8 mouse cellular contexts compared by ENCODE assay signal in genomic region chr2:163420366-163420886, GRCm38 (mm10). TPM values are rescaled to one million over a fixed set of nuclear protein-coding genes. Genes with fewer than 3 reads are reported as not detected.
DNase-seq lines count a peak whose midpoint lies in the region; ATAC-seq and TF ChIP-seq lines count a peak whose summit lies in the region.

No protein-coding gene starts in this region.

- H3K4me1 ChIP-seq in kidney, postnatal 0 days (replicated peaks; ENCODE audit: insufficient read depth, low read length): peaks cover 11% of the 10 kb centered on the region; the same call in 1 of the 2 replicates
- peaks cover 25% of the 10 kb centered on the region for H3K4me1 ChIP-seq in hindbrain, embryonic 10.5 days (replicated peaks)

- H3K27me3 ChIP-seq in kidney, postnatal 0 days (ENCODE audit: insufficient read depth, low read length): no peaks in the 10 kb centered on the region
- H3K27me3 ChIP-seq in hindbrain, embryonic 10.5 days (ENCODE audit: insufficient read depth, poor library complexity, severe bottlenecking): no peaks in the 10 kb centered on the region

- H3K4me2 ChIP-seq in kidney, postnatal 0 days (ENCODE audit: low read length): peak overlapping the region; percentile 64

- DNase-seq in kidney, postnatal 0 days (ENCODE audit: low spot score): no peak
- DNase-seq in kidney, adult 11 months: no peak
- DNase-seq in R1 (ENCODE audit: low read depth, low spot score): peak; percentile 26
- DNase-seq in hindbrain, embryonic 10.5 days (ENCODE audit: low spot score): no peak
- no peak for DNase-seq in ovary, postnatal 14 days (ENCODE audit: low spot score)
- DNase-seq in left cerebral cortex, postnatal 10 days (ENCODE audit: extremely low spot score in 1 of 2, low spot score in 2 of 2): no peak

- no peaks in the 10 kb centered on the region for H3K36me3 ChIP-seq in kidney, postnatal 0 days (ENCODE audit: insufficient read depth, low read length)
- H3K36me3 ChIP-seq in hindbrain, embryonic 10.5 days: peaks cover 10% of the 10 kb centered on the region

- H3K9ac ChIP-seq in kidney, postnatal 0 days (ENCODE audit: low read depth, low read length): peak overlapping the region; percentile 76

- H3K9me3 ChIP-seq in kidney, postnatal 0 days (replicated peaks; ENCODE audit: low read length): no peaks in the 10 kb centered on the region
- no peaks in the 10 kb centered on the region for H3K9me3 ChIP-seq in hindbrain, embryonic 10.5 days

- TF ChIP-seq CTCF in kidney, postnatal 0 days (IDR thresholded peaks at IDR 0.05; ENCODE audit: low read depth): no peak

- intact Hi-C loops in left cerebral cortex, postnatal 10 days (cut with DNase I): no loop called here

- H3K27ac ChIP-seq in kidney, postnatal 0 days: no peak overlapping the region
- H3K27ac ChIP-seq in hindbrain, embryonic 10.5 days: peak overlapping the region; percentile 92

- peak overlapping the region; percentile 75 for H3K4me3 ChIP-seq in kidney, postnatal 0 days (replicated peaks; ENCODE audit: low read depth, low read length)
- peak overlapping the region; percentile 87 for H3K4me3 ChIP-seq in hindbrain, embryonic 10.5 days

- whole genome bisulfite sequencing in kidney, postnatal 0 days: 24% methylated on average over 10 of the region's 10 CpGs
- WGBS in hindbrain, embryonic 10.5 days: 38% methylated on average over 10 of the region's 10 CpGs

- ATAC-seq in kidney, postnatal 0 days (replicated peaks; ENCODE audit: low FRiP score, low read depth): no peak
- ATAC-seq in megakaryocyte, adult 5-6 weeks (ENCODE audit: poor library complexity, severe bottlenecking): 0 out of 2 replicates have a peak, but pooled peaks have one; percentile 6
- no peak for ATAC-seq in erythroid progenitor cell, adult 5-6 weeks (replicated peaks; ENCODE audit: low FRiP score, poor library complexity, severe bottlenecking)

RNA-seq across cellular contexts. Expression of gene Oser1, which starts 4.1 kb away (rescaled TPM):
- polyA plus RNA-seq in kidney, postnatal 0 days (2015; fragmentation: Nextera tagmentation; extraction: Ambion mirVana): 74.9 and 78.2 TPM in 2 replicates
- polyA plus RNA-seq in hindbrain, embryonic 10.5 days (2016; fragmentation: Nextera tagmentation; extraction: Ambion mirVana): 89.2 and 93.3 TPM in 2 replicates
- 85.9 and 98.4 TPM in 2 replicates for total RNA-seq in megakaryocyte, adult 5-6 weeks (2015)
- 93.7 and 107 TPM in 2 replicates for total RNA-seq in megakaryocyte, adult 5-6 weeks (2017)
- 10 to 100 TPM; 19.5 to 21.6 TPM for total RNA-seq in left cerebral cortex, postnatal 10 days (2021)
- 46.1 and 53.7 TPM in 2 replicates for total RNA-seq in erythroid progenitor cell, adult 5-6 weeks (2015; ENCODE audit: low replicate concordance)
- 18.8 and 32.0 TPM in 2 replicates for total RNA-seq in erythroid progenitor cell, adult 5-6 weeks (2017; ENCODE audit: low replicate concordance)

RNA-seq across cellular contexts. Expression of gene Gdap1l1, which starts 17.9 kb away (rescaled TPM):
- polyA plus RNA-seq in kidney, postnatal 0 days (2015; fragmentation: Nextera tagmentation; extraction: Ambion mirVana): 0.64 and 0.74 TPM in 2 replicates
- 19.0 and 54.8 TPM in 2 replicates for polyA plus RNA-seq in hindbrain, embryonic 10.5 days (2016; fragmentation: Nextera tagmentation; extraction: Ambion mirVana)
- not detected in 2 replicates for total RNA-seq in megakaryocyte, adult 5-6 weeks (2015)
- total RNA-seq in megakaryocyte, adult 5-6 weeks (2017): not detected in 2 replicates
- 10 to 100 TPM; 95.2 to 95.5 TPM for total RNA-seq in left cerebral cortex, postnatal 10 days (2021)
- not detected in 2 replicates for total RNA-seq in erythroid progenitor cell, adult 5-6 weeks (2015; ENCODE audit: low replicate concordance)
- not detected in 2 replicates for total RNA-seq in erythroid progenitor cell, adult 5-6 weeks (2017; ENCODE audit: low replicate concordance)

RNA-seq across cellular contexts. Expression of gene Jph2, which starts 22.6 kb away (rescaled TPM):
- polyA plus RNA-seq in kidney, postnatal 0 days (2015; fragmentation: Nextera tagmentation; extraction: Ambion mirVana): 3.4 and 3.5 TPM in 2 replicates
- 0.75 and 0.81 TPM in 2 replicates for polyA plus RNA-seq in hindbrain, embryonic 10.5 days (2016; fragmentation: Nextera tagmentation; extraction: Ambion mirVana)
- total RNA-seq in megakaryocyte, adult 5-6 weeks (2015): not detected in 2 replicates
- total RNA-seq in megakaryocyte, adult 5-6 weeks (2017): not detected in 2 replicates
- total RNA-seq in left cerebral cortex, postnatal 10 days (2021): under 1 TPM; 0.61 to 0.75 TPM
- not detected in 2 replicates for total RNA-seq in erythroid progenitor cell, adult 5-6 weeks (2015; ENCODE audit: low replicate concordance)
- total RNA-seq in erythroid progenitor cell, adult 5-6 weeks (2017; ENCODE audit: low replicate concordance): not detected in 2 replicates

RNA-seq across cellular contexts. Expression of gene Fitm2, which starts 52.0 kb away (rescaled TPM):
- polyA plus RNA-seq in kidney, postnatal 0 days (2015; fragmentation: Nextera tagmentation; extraction: Ambion mirVana): 10.3 and 10.4 TPM in 2 replicates
- 10.4 and 10.8 TPM in 2 replicates for polyA plus RNA-seq in hindbrain, embryonic 10.5 days (2016; fragmentation: Nextera tagmentation; extraction: Ambion mirVana)
- total RNA-seq in megakaryocyte, adult 5-6 weeks (2015): 0.36 and 1.1 TPM in 2 replicates
- 0.94 and 1.7 TPM in 2 replicates for total RNA-seq in megakaryocyte, adult 5-6 weeks (2017)
- total RNA-seq in left cerebral cortex, postnatal 10 days (2021): 10 to 100 TPM; 17.0 to 18.9 TPM
- 1.1 TPM in 1 of 2 replicates, not detected in the other for total RNA-seq in erythroid progenitor cell, adult 5-6 weeks (2015; ENCODE audit: low replicate concordance)
- total RNA-seq in erythroid progenitor cell, adult 5-6 weeks (2017; ENCODE audit: low replicate concordance): 0.26 and 1.7 TPM in 2 replicates

Comparison
In these comparisons a context has a peak if more than half of its experiments do, and no peak if none do; other contexts are left out.
1. RNA of gene Gdap1l1, which starts 17.9 kb away (total RNA-seq): 95.2 to 95.5 TPM in left cerebral cortex, postnatal 10 days; not detected in megakaryocyte, adult 5-6 weeks and not detected in erythroid progenitor cell, adult 5-6 weeks; every median in the first group is over 10 times any median in the second.